Mouse (Mus musculus) embryonic stem cell, embryonic (primary cell): ENCODE results near the gene Nr1i3.

ENCODE experiments used
- CTCF ChIA-PET, 4 experiments: fragments of 300-600 bp in 2 of 4; fragments of 350-600 bp in 2 of 4; sonication (Branson Sonifier 250); formaldehyde crosslinking; loops; one replicate each; lab custom pipeline; 2022; ENCODE audit warnings: inconsistent platforms in 2 of 4; lab: Charles Lee
- POLR2A ChIA-PET, 4 experiments: fragments of 300-600 bp in 2 of 4; fragments of 350-600 bp in 2 of 4; sonication (Branson Sonifier 250); formaldehyde crosslinking; loops; one replicate each; lab custom pipeline; 2022; ENCODE audit warnings: antibody characterized with exemption in 4 of 4, inconsistent platforms in 1 of 4; lab: Charles Lee

Gene Nr1i3

GRCm38 (mm10) chr1:171263666-171264461 is 50.1 kb downstream of the Nr1i3 start:
- CTCF ChIA-PET: interaction anchor here (0.6 to 3.1 kb wide), 13 partner anchors 12 to 812 kb away, joined by 3 to 20 read pairs (median 5); partner anchors contain the start of gene Ppox (in 1 of the 4)
- POLR2A ChIA-PET: interaction anchor here (0.6 to 2.3 kb wide), 13 partner anchors 12 to 238 kb away, joined by 3 to 7 read pairs (median 3); partner anchors contain the start of genes Ppox (in 1 of the 4) and Usf1 (in 1 of the 4)

- CTCF ChIA-PET: no interaction called here
- POLR2A ChIA-PET: interaction anchor here in 1 of 4 experiments (1.2 to 2.9 kb wide), 2 partner anchors 15 to 95 kb away, joined by 3 to 15 read pairs; partner anchors contain the start of genes Klhdc9 and Ppox
Measured at GRCm38 (mm10) chr1:171265971-171266744, 52.4 kb downstream of the Nr1i3 start.

- CTCF ChIA-PET: interaction anchor here in 3 of 4 experiments (0.6 to 1.9 kb wide), 10 partner anchors 11 to 1253 kb away, joined by 3 to 13 read pairs (median 4); partner anchors contain the start of genes Ppox (in 2 of the 3) and Cfap45 (in 1 of the 3)
Measured at GRCm38 (mm10) chr1:171268341-171268740, 54.6 kb downstream of the Nr1i3 start.

GRCm38 (mm10) chr1:171269848-171270572 is 56.2 kb downstream of the Nr1i3 start, which contains the start of gene B4galt3:
B4galt3 (plus strand) TSS chr1:171270328.
- CTCF ChIA-PET: interaction anchor here in 3 of 4 experiments (0.5 to 3.9 kb wide), 12 partner anchors 11 to 231 kb away, joined by 3 to 38 read pairs (median 4); partner anchors contain the start of genes Ppox (in 3 of the 3), F11r (in 1 of the 3), Klhdc9 (in 1 of the 3) and Ufc1 (in 1 of the 3)
- POLR2A ChIA-PET: interaction anchor here (0.5 to 4.2 kb wide), 94 partner anchors 8 to 385 kb away, joined by 3 to 119 read pairs (median 5); partner anchors contain the start of genes Ppox (in 4 of the 4), Adamts4 (in 3 of the 4), Dedd (in 3 of the 4) and Klhdc9 (in 3 of the 4)

More at GRCm38 (mm10) chr1:171268341-171268740, 54.6 kb downstream of the Nr1i3 start:
- POLR2A ChIA-PET: interaction anchor here in 2 of 4 experiments (0.7 to 2.9 kb wide), 8 partner anchors 9 to 72 kb away, joined by 3 to 15 read pairs (median 4); partner anchors contain the start of genes Ppox (in 2 of the 2), Dedd (in 1 of the 2) and Pcp4l1 (in 1 of the 2)
